Mouse (Mus musculus) hindbrain, embryonic 12.5 days (tissue): ENCODE data around the gene Wnt1. TPM values are rescaled to one million over a fixed set of nuclear protein-coding genes. Genes with fewer than 3 reads are reported as not detected.

Experiments
- ATAC-seq: fragments of 200-750 bp; cut with Nextera tagmentation; 2 replicates; pipeline ENCODE4 v1.8.0; 2017; ENCODE audit warnings: moderate TSS enrichment; ENCODE audit not compliant: low FRiP score
- H3K27ac ChIP-seq: fragments of 300-500 bp; sonication (generic); 2 replicates; pipeline ENCODE4 v1.5.1; 2016; ENCODE audit warnings: mild to moderate bottlenecking
- H3K27me3 ChIP-seq: fragments of 300-500 bp; sonication (generic); 2 replicates; pipeline ENCODE4 v1.6.1; 2016; ENCODE audit warnings: mild to moderate bottlenecking
- H3K36me3 ChIP-seq: fragments of 300-500 bp; sonication (generic); 2 replicates; pipeline ENCODE4 v1.6.1; 2016; ENCODE audit warnings: mild to moderate bottlenecking
- H3K4me1 ChIP-seq: fragments of 300-500 bp; sonication (generic); 2 replicates; pipeline ENCODE4 v1.6.1; 2016
- H3K4me2 ChIP-seq: fragments of 300-500 bp; sonication (generic); replicated peaks from 2 replicates; pipeline ENCODE4 v1.6.1; 2016; ENCODE audit warnings: mild to moderate bottlenecking
- H3K4me3 ChIP-seq: fragments of 300-500 bp; sonication (generic); 2 replicates; pipeline ENCODE4 v1.5.1; 2016; ENCODE audit warnings: mild to moderate bottlenecking
- H3K9ac ChIP-seq: fragments of 300-500 bp; sonication (generic); 2 replicates; pipeline ENCODE4 v1.6.1; 2016; ENCODE audit warnings: mild to moderate bottlenecking, moderate library complexity
- H3K9me3 ChIP-seq: fragments of 300-500 bp; sonication (generic); replicated peaks from 2 replicates; pipeline ENCODE4 v1.6.1; 2016; ENCODE audit warnings: mild to moderate bottlenecking
- WGBS: fragments of 180-500 bp; shearing (Covaris S2); methylation state at CpG from one replicate; pipeline ENCODE4 v1.1.7; 2016; 5-methylcytosine and 5-hydroxymethylcytosine counted together
- polyA plus RNA-seq: library from polyadenylated mRNA; unstranded; fragments of >200 nt; fragmentation: Nextera tagmentation; extraction: Ambion mirVana; gene quantifications from 2 replicates; pipeline ENCODE4 v1.2.1, GENCODE M21; 2016

The Wnt1 gene
- polyA plus RNA-seq, 1 experiment from 2014 or later = 8.6 TPM

GRCm38 (mm10) chr15:98796803-98797595 lies 7.3 kb downstream of the Wnt1 start:
- Histone ChIP-seq H3K27ac (no peak overlapping the region), H3K9me3 (no peaks in the 10 kb centered on the region), H3K4me1 (peaks cover 43% of the 10 kb centered on the region), H3K27me3 (peaks cover 100% of the 10 kb centered on the region), H3K9ac (no peak overlapping the region; the same call in 1 of the 2 replicates), H3K4me2 (peak overlapping the region; percentile 9; the same call in 1 of the 2 replicates), H3K36me3 (no peaks in the 10 kb centered on the region), H3K4me3 (no peak overlapping the region)
- no peak for ATAC-seq
- 3% methylated on average over 13 of the region's 13 CpGs for WGBS

GRCm38 (mm10) chr15:98797835-98798492 lies 8.3 kb downstream of the Wnt1 start:
- Histone ChIP-seq H3K9ac (0 out of 2 replicates have a peak overlapping the region, but pooled peaks have one; percentile 13), H3K27me3 (peaks cover 100% of the 10 kb centered on the region), H3K36me3 (no peaks in the 10 kb centered on the region), H3K4me3 (0 out of 2 replicates have a peak overlapping the region, but pooled peaks have one; percentile 11), H3K9me3 (no peaks in the 10 kb centered on the region), H3K4me1 (peaks cover 35% of the 10 kb centered on the region), H3K4me2 (peak overlapping the region; percentile 32), H3K27ac (0 out of 2 replicates have a peak overlapping the region, but pooled peaks have one; percentile 7)
- ATAC-seq = peak; percentile 94
- 2% methylated on average over 28 of the region's 28 CpGs for WGBS

GRCm38 (mm10) chr15:98798903-98799302 lies 9.2 kb downstream of the Wnt1 start:
- Histone ChIP-seq H3K9ac (no peak overlapping the region), H3K36me3 (no peaks in the 10 kb centered on the region), H3K4me2 (no peak overlapping the region), H3K9me3 (no peaks in the 10 kb centered on the region), H3K27me3 (peaks cover 100% of the 10 kb centered on the region), H3K27ac (no peak overlapping the region), H3K4me3 (no peak overlapping the region), H3K4me1 (peaks cover 36% of the 10 kb centered on the region)
- 45% methylated on average over 3 of the region's 3 CpGs for WGBS
- ATAC-seq = no peak

- H3K9ac ChIP-seq = no peak overlapping the region
- H3K4me1 ChIP-seq = peaks cover 36% of the 10 kb centered on the region
- no peak overlapping the region for H3K4me3 ChIP-seq
- peaks cover 100% of the 10 kb centered on the region for H3K27me3 ChIP-seq
- no peak overlapping the region for H3K27ac ChIP-seq
- no peak for ATAC-seq
- no peak overlapping the region for H3K4me2 ChIP-seq
- 10% methylated on average over 12 of the region's 12 CpGs for WGBS
- H3K36me3 ChIP-seq = no peaks in the 10 kb centered on the region
- H3K9me3 ChIP-seq = no peaks in the 10 kb centered on the region
Observed at GRCm38 (mm10) chr15:98799396-98799795, 9.7 kb downstream of the Wnt1 start.

- WGBS = 3% methylated on average over 8 of the region's 8 CpGs
- ATAC-seq = no peak
Observed at GRCm38 (mm10) chr15:98802926-98803325, 13.3 kb downstream of the Wnt1 start.

GRCm38 (mm10) chr15:98804054-98804453 lies 14.4 kb downstream of the Wnt1 start:
- Histone ChIP-seq H3K9me3 (no peaks in the 10 kb centered on the region), H3K9ac (no peak overlapping the region; the same call in 1 of the 2 replicates), H3K4me3 (no peak overlapping the region), H3K36me3 (no peaks in the 10 kb centered on the region), H3K4me1 (peaks cover 41% of the 10 kb centered on the region), H3K27ac (no peak overlapping the region), H3K27me3 (peaks cover 100% of the 10 kb centered on the region), H3K4me2 (peak overlapping the region; percentile 21)
- no peak for ATAC-seq
- WGBS = under 1% methylated on average over 32 of the region's 32 CpGs

More at GRCm38 (mm10) chr15:98802926-98803325, 13.3 kb downstream of the Wnt1 start:
- Histone ChIP-seq H3K36me3 (no peaks in the 10 kb centered on the region), H3K27ac (no peak overlapping the region), H3K4me1 (peaks cover 46% of the 10 kb centered on the region), H3K4me2 (no peak overlapping the region), H3K4me3 (no peak overlapping the region), H3K9me3 (no peaks in the 10 kb centered on the region), H3K27me3 (peaks cover 100% of the 10 kb centered on the region), H3K9ac (0 out of 2 replicates have a peak overlapping the region, but pooled peaks have one; percentile 23)

GRCm38 (mm10) chr15:98805324-98806040 lies 15.8 kb downstream of the Wnt1 start:
- Histone ChIP-seq H3K4me3 (peak overlapping the region; percentile 43), H3K27ac (peak overlapping the region; percentile 12; the same call in 1 of the 2 replicates)
- ATAC-seq = no peak

GRCm38 (mm10) chr15:98806071-98806808 lies 16.6 kb downstream of the Wnt1 start:
- whole genome bisulfite sequencing = 3% methylated on average over 30 of the region's 30 CpGs
- Histone ChIP-seq H3K4me2 (peak overlapping the region; percentile 80), H3K36me3 (peaks cover 6% of the 10 kb centered on the region; the same call in 1 of the 2 replicates), H3K9ac (peak overlapping the region; percentile 29; the same call in 1 of the 2 replicates), H3K9me3 (no peaks in the 10 kb centered on the region), H3K27me3 (peaks cover 96% of the 10 kb centered on the region), H3K27ac (no peak overlapping the region), H3K4me1 (peaks cover 41% of the 10 kb centered on the region), H3K4me3 (peak overlapping the region; percentile 43)
- ATAC-seq = no peak; the same call in 1 of the 2 replicates

More at GRCm38 (mm10) chr15:98805324-98806040, 15.8 kb downstream of the Wnt1 start:
- peak overlapping the region; percentile 62 for H3K9ac ChIP-seq
- peaks cover 97% of the 10 kb centered on the region for H3K27me3 ChIP-seq
- H3K36me3 ChIP-seq = no peaks in the 10 kb centered on the region
- peaks cover 41% of the 10 kb centered on the region for H3K4me1 ChIP-seq
- under 1% methylated on average over 64 of the region's 64 CpGs for WGBS
- H3K9me3 ChIP-seq = no peaks in the 10 kb centered on the region
- H3K4me2 ChIP-seq = peak overlapping the region; percentile 80

GRCm38 (mm10) chr15:98806809-98807770 lies 17.4 kb downstream of the Wnt1 start:
- Histone ChIP-seq H3K27ac (no peak overlapping the region), H3K4me1 (peaks cover 41% of the 10 kb centered on the region), H3K4me2 (peak overlapping the region; percentile 80), H3K9ac (peak overlapping the region; percentile 29), H3K36me3 (peaks cover 9% of the 10 kb centered on the region; the same call in 1 of the 2 replicates), H3K4me3 (peak overlapping the region; percentile 43), H3K9me3 (no peaks in the 10 kb centered on the region), H3K27me3 (peaks cover 88% of the 10 kb centered on the region)
- WGBS = under 1% methylated on average over 58 of the region's 58 CpGs
- ATAC-seq = 0 out of 2 replicates have a peak, but pooled peaks have one; percentile 7

GRCm38 (mm10) chr15:98807895-98808650 lies 18.4 kb downstream of the Wnt1 start:
- WGBS = 2% methylated on average over 34 of the region's 34 CpGs
- Histone ChIP-seq H3K4me2 (peak overlapping the region; percentile 80), H3K4me1 (peaks cover 40% of the 10 kb centered on the region), H3K9me3 (no peaks in the 10 kb centered on the region), H3K27me3 (peaks cover 78% of the 10 kb centered on the region), H3K9ac (peak overlapping the region; percentile 20; the same call in 1 of the 2 replicates), H3K4me3 (peak overlapping the region; percentile 43), H3K36me3 (peaks cover 15% of the 10 kb centered on the region), H3K27ac (no peak overlapping the region)
- no peak for ATAC-seq
